Mouse (Mus musculus) heart, embryonic 12.5 days (tissue): Measurements from ENCODE around the gene Rcor1. TPM values are rescaled to one million over a fixed set of nuclear protein-coding genes. Genes with fewer than 3 reads are reported as not detected.

ENCODE experiments used
- ATAC-seq: fragments of 200-750 bp; cut with Nextera tagmentation; 2 replicates; pipeline ENCODE4 v1.8.0; 2017; ENCODE audit warnings: moderate TSS enrichment, moderate library complexity; ENCODE audit not compliant: insufficient number of reproducible peaks, low FRiP score
- H3K27ac ChIP-seq: fragments of 300-500 bp; sonication (generic); 2 replicates; pipeline ENCODE4 v1.5.1; 2016; ENCODE audit warnings: mild to moderate bottlenecking, moderate library complexity; ENCODE audit not compliant: poor library complexity, severe bottlenecking
- H3K27me3 ChIP-seq: fragments of 300-500 bp; sonication (generic); replicated peaks from 2 replicates; pipeline ENCODE4 v1.6.1; 2016; ENCODE audit warnings: mild to moderate bottlenecking, moderate library complexity
- H3K36me3 ChIP-seq: fragments of 300-500 bp; sonication (generic); 2 replicates; pipeline ENCODE4 v1.6.1; 2016; ENCODE audit warnings: mild to moderate bottlenecking, moderate library complexity
- H3K4me1 ChIP-seq: fragments of 300-500 bp; sonication (generic); replicated peaks from 2 replicates; pipeline ENCODE4 v1.6.1; 2016; ENCODE audit warnings: mild to moderate bottlenecking
- H3K4me2 ChIP-seq: fragments of 300-500 bp; sonication (generic); 2 replicates; pipeline ENCODE4 v1.6.1; 2016; ENCODE audit warnings: mild to moderate bottlenecking, moderate library complexity
- H3K4me3 ChIP-seq: fragments of 300-500 bp; sonication (generic); 2 replicates; pipeline ENCODE4 v1.5.1; 2016; ENCODE audit warnings: mild to moderate bottlenecking
- H3K9ac ChIP-seq: fragments of 300-500 bp; sonication (generic); 2 replicates; pipeline ENCODE4 v1.6.1; 2016; ENCODE audit warnings: mild to moderate bottlenecking, moderate library complexity
- H3K9me3 ChIP-seq: fragments of 300-500 bp; sonication (generic); replicated peaks from 2 replicates; pipeline ENCODE4 v1.6.1; 2016; ENCODE audit warnings: mild to moderate bottlenecking, moderate library complexity
- whole genome bisulfite sequencing: fragments of 180-500 bp; shearing (Covaris S2); methylation state at CpG from one replicate; pipeline ENCODE4 v1.1.7; 2016; 5-methylcytosine and 5-hydroxymethylcytosine counted together
- polyA plus RNA-seq: library from polyadenylated mRNA; unstranded; fragments of >200 nt; fragmentation: Nextera tagmentation; extraction: Ambion mirVana; gene quantifications from 2 replicates; pipeline ENCODE4 v1.2.1, GENCODE M21; 2016

Rcor1 gene
- polyA plus RNA-seq, 1 experiment from 2014 or later = 8.8 TPM

- Histone ChIP-seq H3K4me1 (peaks cover 15% of the 10 kb centered on the region), H3K4me3 (no peak overlapping the region), H3K9ac (no peak overlapping the region), H3K9me3 (peaks cover 12% of the 10 kb centered on the region), H3K4me2 (peak overlapping the region; percentile 25; the same call in 1 of the 2 replicates), H3K36me3 (no peaks in the 10 kb centered on the region), H3K27ac (no peak overlapping the region), H3K27me3 (no peaks in the 10 kb centered on the region)
- no peak for ATAC-seq
- WGBS = 52% methylated on average over 19 of the region's 19 CpGs
Observed at GRCm38 (mm10) chr12:111134791-111135733, 95.9 kb downstream of the Rcor1 start.

- no peaks in the 10 kb centered on the region for H3K27me3 ChIP-seq
- H3K4me3 ChIP-seq = no peak overlapping the region
- no peak for ATAC-seq
- peaks cover 12% of the 10 kb centered on the region for H3K9me3 ChIP-seq
- 73% methylated on average over 3 of the region's 3 CpGs for WGBS
- H3K27ac ChIP-seq = no peak overlapping the region
- no peaks in the 10 kb centered on the region for H3K36me3 ChIP-seq
- H3K4me2 ChIP-seq = no peak overlapping the region
- peaks cover 15% of the 10 kb centered on the region for H3K4me1 ChIP-seq
- no peak overlapping the region for H3K9ac ChIP-seq
Observed at GRCm38 (mm10) chr12:111135953-111136352, 96.8 kb downstream of the Rcor1 start.

GRCm38 (mm10) chr12:111137079-111137478 is 97.9 kb downstream of the Rcor1 start:
- 51% methylated on average over 2 of the region's 2 CpGs for WGBS
- Histone ChIP-seq H3K4me3 (no peak overlapping the region), H3K27ac (no peak overlapping the region), H3K9me3 (peaks cover 12% of the 10 kb centered on the region), H3K4me1 (peaks cover 15% of the 10 kb centered on the region), H3K27me3 (no peaks in the 10 kb centered on the region), H3K36me3 (no peaks in the 10 kb centered on the region), H3K4me2 (no peak overlapping the region), H3K9ac (no peak overlapping the region)
- ATAC-seq = no peak

GRCm38 (mm10) chr12:111143005-111143508 is 103.9 kb downstream of the Rcor1 start:
- no peaks in the 10 kb centered on the region for H3K36me3 ChIP-seq
- no peak overlapping the region for H3K4me3 ChIP-seq

GRCm38 (mm10) chr12:111143509-111144063 is 104.4 kb downstream of the Rcor1 start:
- Histone ChIP-seq H3K9me3 (peaks cover 6% of the 10 kb centered on the region; the same call in 1 of the 2 replicates), H3K4me3 (no peak overlapping the region), H3K27ac (peak overlapping the region; percentile 73), H3K36me3 (no peaks in the 10 kb centered on the region), H3K9ac (no peak overlapping the region), H3K4me2 (peak overlapping the region; percentile 32), H3K4me1 (peaks cover 35% of the 10 kb centered on the region), H3K27me3 (no peaks in the 10 kb centered on the region)
- 34% methylated on average over 16 of the region's 16 CpGs for WGBS
- ATAC-seq = peak; percentile 39; the same call in 1 of the 2 replicates

More at GRCm38 (mm10) chr12:111143005-111143508, 103.9 kb downstream of the Rcor1 start:
- WGBS = 29% methylated on average over 12 of the region's 12 CpGs
- 0 out of 2 replicates have a peak, but pooled peaks have one; percentile 12 for ATAC-seq
- Histone ChIP-seq H3K9ac (no peak overlapping the region), H3K4me2 (peak overlapping the region; percentile 32), H3K27me3 (no peaks in the 10 kb centered on the region), H3K4me1 (peaks cover 34% of the 10 kb centered on the region), H3K27ac (peak overlapping the region; percentile 73), H3K9me3 (peaks cover 6% of the 10 kb centered on the region; the same call in 1 of the 2 replicates)

GRCm38 (mm10) chr12:111144598-111144997 is 105.4 kb downstream of the Rcor1 start:
- Histone ChIP-seq H3K4me3 (no peak overlapping the region), H3K4me2 (no peak overlapping the region), H3K36me3 (no peaks in the 10 kb centered on the region), H3K27me3 (no peaks in the 10 kb centered on the region), H3K9me3 (0 out of 2 replicates have a peak, but pooled peaks cover under 1% of the 10 kb centered on the region), H3K9ac (no peak overlapping the region), H3K27ac (no peak overlapping the region), H3K4me1 (peaks cover 39% of the 10 kb centered on the region)
- 86% methylated on average over 2 of the region's 2 CpGs for WGBS
- ATAC-seq = no peak

- Histone ChIP-seq H3K9me3 (no peaks in the 10 kb centered on the region), H3K4me3 (no peak overlapping the region), H3K9ac (no peak overlapping the region), H3K4me1 (peaks cover 44% of the 10 kb centered on the region), H3K36me3 (no peaks in the 10 kb centered on the region), H3K27me3 (no peaks in the 10 kb centered on the region), H3K4me2 (no peak overlapping the region), H3K27ac (no peak overlapping the region)
- 33% methylated on average over 9 of the region's 9 CpGs for WGBS
- ATAC-seq = 0 out of 2 replicates have a peak, but pooled peaks have one; percentile 9
Observed at GRCm38 (mm10) chr12:111145269-111145668, 106.1 kb downstream of the Rcor1 start.

GRCm38 (mm10) chr12:111149495-111150235 is 110.5 kb downstream of the Rcor1 start:
- WGBS = 59% methylated on average over 17 of the region's 17 CpGs
- H3K27ac ChIP-seq = no peak overlapping the region
- no peak overlapping the region for H3K4me2 ChIP-seq
- no peaks in the 10 kb centered on the region for H3K36me3 ChIP-seq
- no peak overlapping the region for H3K9ac ChIP-seq
- no peaks in the 10 kb centered on the region for H3K9me3 ChIP-seq
- H3K4me3 ChIP-seq = no peak overlapping the region
- no peaks in the 10 kb centered on the region for H3K27me3 ChIP-seq
- no peak for ATAC-seq
- peaks cover 32% of the 10 kb centered on the region for H3K4me1 ChIP-seq

GRCm38 (mm10) chr12:111150236-111150596 is 111.1 kb downstream of the Rcor1 start:
- no peak overlapping the region for H3K4me2 ChIP-seq
- no peaks in the 10 kb centered on the region for H3K27me3 ChIP-seq
- 3% methylated on average over 6 of the region's 6 CpGs for WGBS
- H3K27ac ChIP-seq = no peak overlapping the region
- no peak overlapping the region for H3K9ac ChIP-seq
- H3K4me1 ChIP-seq = peaks cover 27% of the 10 kb centered on the region
- ATAC-seq = no peak
- no peak overlapping the region for H3K4me3 ChIP-seq
- no peaks in the 10 kb centered on the region for H3K9me3 ChIP-seq
- no peaks in the 10 kb centered on the region for H3K36me3 ChIP-seq

GRCm38 (mm10) chr12:111151422-111152156 is 112.4 kb downstream of the Rcor1 start:
- WGBS = 65% methylated on average over 5 of the region's 5 CpGs
- no peak overlapping the region for H3K4me2 ChIP-seq
- no peak overlapping the region for H3K27ac ChIP-seq
- H3K36me3 ChIP-seq = no peaks in the 10 kb centered on the region
- H3K4me1 ChIP-seq = peaks cover 18% of the 10 kb centered on the region
- ATAC-seq = no peak
- no peaks in the 10 kb centered on the region for H3K27me3 ChIP-seq
- H3K9ac ChIP-seq = no peak overlapping the region
- H3K4me3 ChIP-seq = no peak overlapping the region
- H3K9me3 ChIP-seq = no peaks in the 10 kb centered on the region
